In the genomic region with DNA sequence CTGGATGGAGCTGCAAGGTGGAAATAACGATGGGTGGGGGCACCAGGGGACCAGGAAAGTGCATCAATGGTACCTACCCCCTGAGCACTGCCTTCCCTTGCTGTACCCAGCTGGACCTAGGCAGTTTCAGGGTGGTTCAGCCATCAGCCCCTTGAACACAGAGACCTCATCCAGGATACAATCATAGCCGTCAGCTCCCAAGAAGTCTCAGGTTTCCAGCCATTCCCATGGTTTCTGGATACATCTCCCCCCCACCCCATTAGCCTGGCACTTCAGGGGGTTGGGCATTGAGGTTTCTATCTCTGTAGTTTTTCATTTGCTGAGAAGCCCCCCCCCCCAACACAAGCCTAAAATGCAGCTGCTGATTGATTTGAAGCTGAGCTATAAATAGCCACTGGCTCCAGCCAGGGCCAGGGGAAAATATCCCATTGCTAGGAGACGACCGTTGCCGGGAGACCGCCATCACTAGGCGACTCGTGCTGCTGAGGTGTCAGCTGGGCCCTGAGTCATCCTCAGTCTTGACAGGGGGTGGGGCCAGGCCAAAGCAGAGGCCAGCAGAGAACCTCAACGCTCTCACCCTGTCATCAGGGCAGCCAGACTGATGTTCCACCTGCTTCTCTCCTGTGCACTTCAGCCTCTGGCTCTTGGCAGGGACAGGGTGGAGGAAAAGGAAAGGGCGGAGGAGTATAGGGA, we compare ENCODE assay signal across 10 mouse cellular contexts. TPM values are rescaled to one million over a fixed set of nuclear protein-coding genes. Genes with fewer than 3 reads are reported as not detected.
A peak's percentile ranks its signal among the peaks of the same experiment; 100 is the strongest.
DNase-seq lines count a peak whose midpoint lies in the region; ATAC-seq and TF ChIP-seq lines count a peak whose summit lies in the region.
"Had no signal": no experiment of that assay in that cellular context is flagged by ENCODE, and none has a peak within 500 bp of the region (broad histone marks: within the 10 kb centered on the region; RNA-seq: fewer than 3 reads in every experiment).

No protein-coding gene starts in this region.

- TF ChIP-seq CTCF in left cerebral cortex, adult 2 months (IDR thresholded peaks at IDR 0.05), result no peak
- TF ChIP-seq CTCF in lung, postnatal 0 days (IDR thresholded peaks at IDR 0.05), result no peak

- H3K27ac ChIP-seq in embryonic facial prominence, embryonic 15.5 days (replicated peaks), result no peak overlapping the region
- no peak overlapping the region for H3K27ac ChIP-seq in heart, embryonic 16.5 days (ENCODE audit: low read length)
- H3K27ac ChIP-seq in left cerebral cortex, adult 2 months, result peak overlapping the region; percentile 96
- no peak overlapping the region for H3K27ac ChIP-seq in lung, postnatal 0 days (ENCODE audit: low read length)

- intact Hi-C loops in left cerebral cortex, adult 2 months (cut with DNase I), result loop anchor here (5.0 kb wide), 2 partner anchors 231 to 406 kb away; partner anchors contain the start of gene Sox8

- WGBS in embryonic facial prominence, embryonic 15.5 days, result 11% methylated on average over 10 of the region's 10 CpGs
- 6% methylated on average over 10 of the region's 10 CpGs for WGBS in heart, embryonic 16.5 days
- WGBS in lung, postnatal 0 days, result 7% methylated on average over 10 of the region's 10 CpGs

- H3K27me3 ChIP-seq in embryonic facial prominence, embryonic 15.5 days, result peaks cover 10% of the 10 kb centered on the region
- peaks cover 8% of the 10 kb centered on the region for H3K27me3 ChIP-seq in heart, embryonic 16.5 days (ENCODE audit: control insufficient read depth, insufficient read depth, low read length)
- H3K27me3 ChIP-seq in lung, postnatal 0 days (replicated peaks; ENCODE audit: insufficient read depth, low read length), result no peaks in the 10 kb centered on the region

- H3K36me3 ChIP-seq in embryonic facial prominence, embryonic 15.5 days, result no peaks in the 10 kb centered on the region
- no peaks in the 10 kb centered on the region for H3K36me3 ChIP-seq in heart, embryonic 16.5 days (ENCODE audit: control insufficient read depth, insufficient read depth)
- H3K36me3 ChIP-seq in lung, postnatal 0 days (ENCODE audit: insufficient read depth, low read length), result no peaks in the 10 kb centered on the region

- H3K4me3 ChIP-seq in embryonic facial prominence, embryonic 15.5 days (replicated peaks), result no peak overlapping the region
- no peak overlapping the region for H3K4me3 ChIP-seq in heart, embryonic 16.5 days (ENCODE audit: low read length)
- peak overlapping the region; percentile 37 for H3K4me3 ChIP-seq in left cerebral cortex, adult 2 months
- H3K4me3 ChIP-seq in lung, postnatal 0 days (ENCODE audit: low read depth, low read length), result no peak overlapping the region

- peak; percentile 89 for DNase-seq in layer of hippocampus, adult 11-12 months (ENCODE audit: low spot score)
- no peak for DNase-seq in layer of hippocampus, adult 9-10 months (ENCODE audit: low spot score)
- DNase-seq in left cerebral cortex, adult 2 months (ENCODE audit: extremely low spot score in 1 of 2, low spot score in 2 of 2), result peak; percentile 77 to 82
- DNase-seq in retina, postnatal 1 day, result peak; percentile 96
- no peak for DNase-seq in lung, postnatal 0 days (ENCODE audit: low spot score)
- DNase-seq in urinary bladder, postnatal 10 days (ENCODE audit: low spot score), result no peak

- no peak for TF ChIP-seq EP300 in lung, postnatal 0 days (IDR thresholded peaks at IDR 0.05)

- H3K4me2 ChIP-seq in embryonic facial prominence, embryonic 15.5 days (replicated peaks), result no peak overlapping the region
- H3K4me2 ChIP-seq in heart, embryonic 16.5 days (ENCODE audit: low read depth, low read length), result no peak overlapping the region
- H3K4me2 ChIP-seq in lung, postnatal 0 days (replicated peaks; ENCODE audit: low read depth, low read length), result no peak overlapping the region

- no peaks in the 10 kb centered on the region for H3K9me3 ChIP-seq in embryonic facial prominence, embryonic 15.5 days (replicated peaks)
- H3K9me3 ChIP-seq in heart, embryonic 16.5 days (replicated peaks; ENCODE audit: control insufficient read depth, low read length), result no peaks in the 10 kb centered on the region
- no peaks in the 10 kb centered on the region for H3K9me3 ChIP-seq in lung, postnatal 0 days (ENCODE audit: low read length)

- ATAC-seq in embryonic facial prominence, embryonic 15.5 days (ENCODE audit: insufficient number of reproducible peaks, low FRiP score, low TSS enrichment, low read depth), result peak; percentile 72
- ATAC-seq in heart, embryonic 16.5 days (replicated peaks; ENCODE audit: extremely low read depth, insufficient read depth, low FRiP score), result peak; percentile 80
- ATAC-seq in lung, postnatal 0 days, result no peak; the same call in 1 of the 2 replicates

- no peak overlapping the region for H3K9ac ChIP-seq in embryonic facial prominence, embryonic 15.5 days
- H3K9ac ChIP-seq in heart, embryonic 16.5 days (ENCODE audit: low read length), result no peak overlapping the region; the same call in 1 of the 2 replicates
- no peak overlapping the region for H3K9ac ChIP-seq in lung, postnatal 0 days (replicated peaks; ENCODE audit: low read depth)

- H3K4me1 ChIP-seq in embryonic facial prominence, embryonic 15.5 days, result no peaks in the 10 kb centered on the region
- H3K4me1 ChIP-seq in heart, embryonic 16.5 days (ENCODE audit: control insufficient read depth, insufficient read depth, low read length), result peaks cover 9% of the 10 kb centered on the region
- H3K4me1 ChIP-seq in lung, postnatal 0 days (ENCODE audit: insufficient read depth, low read depth, low read length), result no peaks in the 10 kb centered on the region

RNA-seq across cellular contexts. Expression of gene Fbxl16, which starts 5.9 kb away (rescaled TPM):
- polyA plus RNA-seq in embryonic facial prominence, embryonic 15.5 days (2015; fragmentation: Nextera tagmentation; extraction: Ambion mirVana), result 3.8 and 4.0 TPM in 2 replicates
- 0.75 and 0.81 TPM in 2 replicates for polyA plus RNA-seq in heart, embryonic 16.5 days (2015; fragmentation: Nextera tagmentation; extraction: Ambion mirVana)
- 100 to 1,000 TPM; 644 to 656 TPM for total RNA-seq in left cerebral cortex, adult 2 months (2021)
- polyA plus RNA-seq in lung, postnatal 0 days (2015; fragmentation: Nextera tagmentation; extraction: Ambion mirVana), result 0.43 and 0.70 TPM in 2 replicates
- total RNA-seq: hematopoietic stem cell, adult 5-6 weeks; MEL had no signal

RNA-seq across cellular contexts. Expression of gene Metrn, which starts 6.0 kb away (rescaled TPM):
- polyA plus RNA-seq in embryonic facial prominence, embryonic 15.5 days (2015; fragmentation: Nextera tagmentation; extraction: Ambion mirVana), result 41.8 and 44.8 TPM in 2 replicates
- 25.6 and 26.9 TPM in 2 replicates for polyA plus RNA-seq in heart, embryonic 16.5 days (2015; fragmentation: Nextera tagmentation; extraction: Ambion mirVana)
- total RNA-seq in left cerebral cortex, adult 2 months (2021), result 10 to 100 TPM; 72.3 to 88.2 TPM
- 19.1 and 20.9 TPM in 2 replicates for polyA plus RNA-seq in lung, postnatal 0 days (2015; fragmentation: Nextera tagmentation; extraction: Ambion mirVana)

RNA-seq across cellular contexts. Expression of gene AC134908.4, which starts 7.5 kb away (rescaled TPM):
- polyA plus RNA-seq in embryonic facial prominence, embryonic 15.5 days (2015; fragmentation: Nextera tagmentation; extraction: Ambion mirVana), result not detected in 2 replicates
- polyA plus RNA-seq in heart, embryonic 16.5 days (2015; fragmentation: Nextera tagmentation; extraction: Ambion mirVana), result 0.26 and 0.54 TPM in 2 replicates
- total RNA-seq in left cerebral cortex, adult 2 months (2021), result 1 to 10 TPM in 1 of 2 experiments, not detected in 1; 1.4 TPM
- polyA plus RNA-seq in lung, postnatal 0 days (2015; fragmentation: Nextera tagmentation; extraction: Ambion mirVana), result not detected in 2 replicates
- total RNA-seq: hematopoietic stem cell, adult 5-6 weeks had no signal

RNA-seq across cellular contexts. Expression of gene Fam173a, which starts 10.3 kb away (rescaled TPM):
- 95.7 and 99.3 TPM in 2 replicates for polyA plus RNA-seq in embryonic facial prominence, embryonic 15.5 days (2015; fragmentation: Nextera tagmentation; extraction: Ambion mirVana)
- polyA plus RNA-seq in heart, embryonic 16.5 days (2015; fragmentation: Nextera tagmentation; extraction: Ambion mirVana), result 65.1 and 68.9 TPM in 2 replicates
- 10 to 100 TPM; 84.9 to 85.1 TPM for total RNA-seq in left cerebral cortex, adult 2 months (2021)
- 112 and 116 TPM in 2 replicates for polyA plus RNA-seq in lung, postnatal 0 days (2015; fragmentation: Nextera tagmentation; extraction: Ambion mirVana)

RNA-seq across cellular contexts. Expression of gene Ccdc78, which starts 16.6 kb away (rescaled TPM):
- 2.9 and 4.8 TPM in 2 replicates for polyA plus RNA-seq in embryonic facial prominence, embryonic 15.5 days (2015; fragmentation: Nextera tagmentation; extraction: Ambion mirVana)
- polyA plus RNA-seq in heart, embryonic 16.5 days (2015; fragmentation: Nextera tagmentation; extraction: Ambion mirVana), result 0.53 and 0.80 TPM in 2 replicates
- not detected for total RNA-seq in left cerebral cortex, adult 2 months (2021)
- polyA plus RNA-seq in lung, postnatal 0 days (2015; fragmentation: Nextera tagmentation; extraction: Ambion mirVana), result 5.8 and 7.7 TPM in 2 replicates
- total RNA-seq: hematopoietic stem cell, adult 5-6 weeks had no signal

Comparison
In these comparisons a context has a peak if more than half of its experiments do, and no peak if none do; other contexts are left out.
1. DNase-seq: peak in layer of hippocampus, adult 11-12 months (single experiment), left cerebral cortex, adult 2 months (2 of 2) and retina, postnatal 1 day (single experiment); none in layer of hippocampus, adult 9-10 months (single experiment), lung, postnatal 0 days (single experiment) and urinary bladder, postnatal 10 days (single experiment).